Mouse (Mus musculus): ENCODE data around the gene Birc3.

GRCm38 (mm10) chr9:7845216-7845895, 27.6 kb downstream of the Birc3 start:
- TF ChIP-seq CTCF (IDR thresholded peaks at IDR 0.05; ENCODE audit: low read depth, low read length): no peak
- TF ChIP-seq GATA1 (IDR thresholded peaks at IDR 0.05; ENCODE audit: borderline replicate concordance, low read length): no peak
- TF ChIP-seq TAL1 (conservative IDR thresholded peaks at IDR 0.05; ENCODE audit: low read depth, low read length): no peak
- no peak for TF ChIP-seq GATA2 (IDR thresholded peaks at IDR 0.05; ENCODE audit: borderline replicate concordance, low read depth, low read length)
- no peak for TF ChIP-seq POLR2AphosphoS5 (IDR thresholded peaks at IDR 0.05; ENCODE audit: insufficient replicate concordance, low read depth, low read length)
